Mouse (Mus musculus): ENCODE results near the gene Tmem19.
A peak's percentile ranks its signal among the peaks of the same experiment; 100 is the strongest.

Gene Tmem19

GRCm38 (mm10) chr10:115361840-115362622 lies at the start of gene Tmem19:
TSS of gene Tmem19 (minus strand) at chr10:115362501.
- DNase-seq (ENCODE audit: low read depth, low spot score) = peak; percentile 98

GRCm38 (mm10) chr10:115406393-115406792 lies 44.1 kb upstream of the Tmem19 start:
- DNase-seq (ENCODE audit: low read depth, low spot score) = peak; percentile 17

GRCm38 (mm10) chr10:115391896-115392295 lies 29.6 kb upstream of the Tmem19 start:
- DNase-seq (ENCODE audit: low read depth, low spot score) = no peak

- no peak for DNase-seq (ENCODE audit: low read depth, low spot score)
Observed at GRCm38 (mm10) chr10:115391076-115391475, 28.8 kb upstream of the Tmem19 start.

- no peak for DNase-seq (ENCODE audit: low read depth, low spot score)
Observed at GRCm38 (mm10) chr10:115387891-115388290, 25.6 kb upstream of the Tmem19 start.

- peak; percentile 30 for DNase-seq (ENCODE audit: low read depth, low spot score)
Observed at GRCm38 (mm10) chr10:115385018-115386002, 23.0 kb upstream of the Tmem19 start.

- peak; percentile 97 for DNase-seq (ENCODE audit: low read depth, low spot score)
Observed at GRCm38 (mm10) chr10:115384221-115385017, 22.1 kb upstream of the Tmem19 start, which contains the start of the genes Thap2 and Zfc3h1. TSS of gene Thap2 (minus strand) at chr10:115384443. TSS of gene Zfc3h1 (plus strand) at chr10:115384959.

- DNase-seq (ENCODE audit: low read depth, low spot score) = peak; percentile 27
Observed at GRCm38 (mm10) chr10:115383644-115384220, 21.4 kb upstream of the Tmem19 start.

- DNase-seq (ENCODE audit: low read depth, low spot score) = no peak
Observed at GRCm38 (mm10) chr10:115382846-115383643, 20.7 kb upstream of the Tmem19 start.

- DNase-seq (ENCODE audit: low read depth, low spot score) = no peak
Observed at GRCm38 (mm10) chr10:115381506-115382084, 19.3 kb upstream of the Tmem19 start.

- DNase-seq (ENCODE audit: low read depth, low spot score) = no peak
Observed at GRCm38 (mm10) chr10:115363151-115363550, 850 bp upstream of the Tmem19 start.

- no peak for DNase-seq (ENCODE audit: low read depth, low spot score)
Observed at GRCm38 (mm10) chr10:115362623-115362964, 293 bp upstream of the Tmem19 start.

GRCm38 (mm10) chr10:115359066-115359465 lies 3.2 kb downstream of the Tmem19 start:
- DNase-seq (ENCODE audit: low read depth, low spot score) = no peak

GRCm38 (mm10) chr10:115358216-115358919 lies 3.9 kb downstream of the Tmem19 start:
- no peak for DNase-seq (ENCODE audit: low read depth, low spot score)

- no peak for DNase-seq (ENCODE audit: low read depth, low spot score)
Observed at GRCm38 (mm10) chr10:115356106-115356505, 6.2 kb downstream of the Tmem19 start.

- DNase-seq (ENCODE audit: low read depth, low spot score) = no peak
Observed at GRCm38 (mm10) chr10:115355016-115355415, 7.3 kb downstream of the Tmem19 start.

- DNase-seq (ENCODE audit: low read depth, low spot score) = no peak
Observed at GRCm38 (mm10) chr10:115354553-115354952, 7.7 kb downstream of the Tmem19 start.

- no peak for DNase-seq (ENCODE audit: low read depth, low spot score)
Observed at GRCm38 (mm10) chr10:115350810-115351397, 11.4 kb downstream of the Tmem19 start.

GRCm38 (mm10) chr10:115349509-115349908 lies 12.8 kb downstream of the Tmem19 start:
- DNase-seq (ENCODE audit: low read depth, low spot score) = no peak

Data from skeletal muscle tissue, adult 2 months (tissue).